Mouse (Mus musculus) intestine, embryonic 16.5 days (tissue): Measurements from ENCODE around the gene Dusp7. TPM values are rescaled to one million over a fixed set of nuclear protein-coding genes. Genes with fewer than 3 reads are reported as not detected.

Source experiments
- ATAC-seq: fragments of 200-750 bp; cut with Nextera tagmentation; 2 replicates; pipeline ENCODE4 v1.8.0; 2017; ENCODE audit warnings: moderate TSS enrichment, moderate library complexity
- H3K27ac ChIP-seq: fragments of 300-500 bp; sonication (generic); 2 replicates; pipeline ENCODE4 v1.5.1; 2014; ENCODE audit warnings: mild to moderate bottlenecking, low read length
- H3K27me3 ChIP-seq: fragments of 300-500 bp; sonication (generic); replicated peaks from 2 replicates; pipeline ENCODE4 v1.6.1; 2014; ENCODE audit warnings: low read length, control low read depth, mixed read lengths; ENCODE audit not compliant: control insufficient read depth, insufficient read depth
- H3K36me3 ChIP-seq: fragments of 300-500 bp; sonication (generic); 2 replicates; pipeline ENCODE4 v1.6.1; 2014; ENCODE audit warnings: low read length, control low read depth; ENCODE audit not compliant: control insufficient read depth, insufficient read depth
- H3K4me1 ChIP-seq: fragments of 300-500 bp; sonication (generic); 2 replicates; pipeline ENCODE4 v1.6.1; 2014; ENCODE audit warnings: low read length, control low read depth, mixed read lengths; ENCODE audit not compliant: control insufficient read depth, insufficient read depth
- H3K4me2 ChIP-seq: fragments of 300-500 bp; sonication (generic); 2 replicates; pipeline ENCODE4 v1.6.1; 2014; ENCODE audit warnings: low read depth, low read length, control low read depth
- H3K4me3 ChIP-seq: fragments of 300-500 bp; sonication (generic); 2 replicates; pipeline ENCODE4 v1.5.1; 2014; ENCODE audit warnings: mild to moderate bottlenecking, low read length
- H3K9ac ChIP-seq: fragments of 300-500 bp; sonication (generic); 2 replicates; pipeline ENCODE4 v1.6.1; 2014; ENCODE audit warnings: low read depth, low read length
- H3K9me3 ChIP-seq: fragments of 300-500 bp; sonication (generic); 2 replicates; pipeline ENCODE4 v1.6.1; 2016; ENCODE audit warnings: low read length, control low read depth; ENCODE audit not compliant: control insufficient read depth
- WGBS: fragments of 180-500 bp; shearing (Covaris S2); extraction: QIAGEN DNeasy Blood & Tissue Kit; methylation state at CpG from one replicate; pipeline ENCODE4 v1.1.7; 2014; 5-methylcytosine and 5-hydroxymethylcytosine counted together
- polyA plus RNA-seq: library from polyadenylated mRNA; unstranded; fragments of >200 nt; fragmentation: Nextera tagmentation; extraction: Ambion mirVana; gene quantifications from 2 replicates; pipeline ENCODE4 v1.2.1, GENCODE M21; 2015

Dusp7 gene
- polyA plus RNA-seq, 1 experiment from 2014 or later: 6.3 TPM

DNA sequence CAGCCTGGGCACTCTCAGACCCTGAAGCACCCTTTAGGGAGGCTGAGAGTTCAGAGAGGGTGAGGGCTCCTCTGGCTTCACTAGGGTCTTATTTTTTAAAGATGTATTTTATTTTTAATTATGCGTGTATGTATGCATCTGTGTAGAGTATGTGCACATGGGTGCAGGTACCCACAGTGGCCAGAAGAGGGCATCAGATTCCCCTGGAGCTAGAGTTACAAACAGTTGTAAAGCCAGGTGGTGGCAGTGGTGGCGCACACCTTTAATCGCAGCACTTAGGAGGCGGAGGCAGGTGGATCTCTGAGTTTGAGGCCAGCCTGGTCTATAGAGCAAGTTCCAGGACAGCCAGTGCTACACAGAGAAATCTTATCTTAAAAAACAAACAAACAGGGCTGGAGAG, 40.7 kb downstream of the Dusp7 start:
- Histone ChIP-seq H3K4me2 (no peak overlapping the region), H3K9me3 (no peaks in the 10 kb centered on the region), H3K4me3 (no peak overlapping the region), H3K36me3 (no peaks in the 10 kb centered on the region), H3K4me1 (peaks cover 13% of the 10 kb centered on the region; the same call in 1 of the 2 replicates), H3K9ac (no peak overlapping the region), H3K27me3 (no peaks in the 10 kb centered on the region), H3K27ac (no peak overlapping the region)
- 96% methylated on average over 4 of the region's 4 CpGs for WGBS
- ATAC-seq: no peak

DNA sequence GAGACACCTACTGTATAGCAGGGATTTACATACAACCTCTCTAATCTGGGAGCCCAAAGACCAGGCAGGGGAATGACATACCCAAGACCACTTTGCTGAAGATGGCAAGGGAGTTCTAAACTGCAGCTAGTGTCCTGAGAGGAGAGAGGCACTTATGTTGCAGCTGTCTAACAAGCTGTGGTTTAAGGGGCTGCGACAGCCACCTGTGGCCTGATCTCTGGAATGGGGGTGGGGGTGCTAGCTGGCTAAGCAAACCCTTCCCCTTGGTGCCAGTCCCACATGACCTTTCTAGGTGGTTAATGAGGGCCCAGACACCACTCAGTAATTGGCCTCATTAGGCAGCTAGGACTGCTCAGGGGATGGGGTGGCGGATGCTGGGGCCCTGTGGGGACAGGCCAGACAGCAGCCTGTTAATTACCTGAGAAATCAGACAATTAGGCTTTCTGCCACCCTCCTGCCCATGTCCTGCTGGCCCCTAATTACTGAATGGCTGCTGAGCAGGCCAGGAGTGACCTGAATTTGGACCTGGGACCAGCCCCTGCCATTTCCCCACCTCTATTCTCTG, 41.7 kb downstream of the Dusp7 start:
- no peak overlapping the region for H3K4me2 ChIP-seq
- ATAC-seq: no peak
- WGBS: 82% methylated on average over 2 of the region's 2 CpGs

DNA sequence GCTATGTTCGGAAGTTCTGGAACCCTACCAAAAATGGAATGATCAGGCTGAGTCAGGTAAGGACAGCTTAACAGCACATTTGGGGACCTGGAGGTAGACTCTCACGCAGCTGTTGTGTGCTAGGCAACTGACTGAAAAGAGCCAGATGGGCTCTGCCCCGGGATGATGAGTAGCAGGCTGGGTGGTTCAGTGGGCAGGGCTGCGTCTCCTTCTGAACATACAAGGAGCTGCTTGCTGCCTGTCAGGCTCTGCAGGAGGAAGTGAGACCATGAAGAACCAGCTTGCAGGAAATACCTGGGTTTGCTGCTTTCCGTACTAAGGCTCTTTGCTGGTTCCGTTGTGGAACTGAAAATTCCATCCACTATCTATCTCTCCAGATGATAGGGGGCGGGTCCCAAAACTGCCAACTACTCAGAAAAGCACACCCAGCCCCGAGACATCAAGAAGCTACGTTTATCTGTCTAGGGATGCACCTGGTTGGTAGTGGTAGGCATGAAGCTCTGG, 42.7 kb downstream of the Dusp7 start:
- Histone ChIP-seq H3K4me1 (peaks cover 7% of the 10 kb centered on the region; the same call in 1 of the 2 replicates), H3K9me3 (no peaks in the 10 kb centered on the region), H3K4me2 (no peak overlapping the region), H3K27ac (no peak overlapping the region), H3K36me3 (no peaks in the 10 kb centered on the region), H3K9ac (no peak overlapping the region), H3K4me3 (no peak overlapping the region), H3K27me3 (no peaks in the 10 kb centered on the region)
- no peak for ATAC-seq
- WGBS: 64% methylated on average over 9 of the region's 9 CpGs

More for the DNA sequence above, 41.7 kb downstream of the Dusp7 start:
- Histone ChIP-seq H3K36me3 (no peaks in the 10 kb centered on the region), H3K4me3 (no peak overlapping the region), H3K9me3 (no peaks in the 10 kb centered on the region), H3K27ac (no peak overlapping the region), H3K9ac (no peak overlapping the region), H3K4me1 (peaks cover 10% of the 10 kb centered on the region; the same call in 1 of the 2 replicates), H3K27me3 (no peaks in the 10 kb centered on the region)

DNA sequence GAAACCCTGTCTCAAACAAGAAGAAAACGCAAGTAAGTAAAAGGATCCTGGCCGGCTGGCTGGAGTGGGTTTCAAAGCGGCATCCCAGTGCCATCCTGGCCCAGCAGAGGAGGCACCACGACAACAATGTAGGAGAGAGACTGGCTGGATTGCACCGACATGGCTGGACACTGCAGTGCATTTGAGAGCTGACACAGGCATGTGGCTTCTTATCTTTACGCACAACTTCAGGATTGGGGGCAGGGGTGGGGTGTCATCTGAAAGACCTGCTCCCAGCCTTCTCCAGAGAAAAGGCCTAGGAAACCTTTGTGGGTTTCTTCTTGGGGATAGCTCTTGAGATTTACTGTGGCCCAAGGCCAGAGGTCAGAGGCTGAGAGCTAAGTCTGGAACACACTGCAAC, 43.3 kb downstream of the Dusp7 start:
- no peaks in the 10 kb centered on the region for H3K9me3 ChIP-seq
- H3K4me1 ChIP-seq: peaks cover 1% of the 10 kb centered on the region; the same call in 1 of the 2 replicates
- H3K36me3 ChIP-seq: no peaks in the 10 kb centered on the region
- no peak overlapping the region for H3K4me2 ChIP-seq
- H3K27me3 ChIP-seq: no peaks in the 10 kb centered on the region
- H3K4me3 ChIP-seq: no peak overlapping the region
- no peak overlapping the region for H3K9ac ChIP-seq
- ATAC-seq: no peak
- WGBS: 67% methylated on average over 6 of the region's 6 CpGs
- H3K27ac ChIP-seq: no peak overlapping the region

DNA sequence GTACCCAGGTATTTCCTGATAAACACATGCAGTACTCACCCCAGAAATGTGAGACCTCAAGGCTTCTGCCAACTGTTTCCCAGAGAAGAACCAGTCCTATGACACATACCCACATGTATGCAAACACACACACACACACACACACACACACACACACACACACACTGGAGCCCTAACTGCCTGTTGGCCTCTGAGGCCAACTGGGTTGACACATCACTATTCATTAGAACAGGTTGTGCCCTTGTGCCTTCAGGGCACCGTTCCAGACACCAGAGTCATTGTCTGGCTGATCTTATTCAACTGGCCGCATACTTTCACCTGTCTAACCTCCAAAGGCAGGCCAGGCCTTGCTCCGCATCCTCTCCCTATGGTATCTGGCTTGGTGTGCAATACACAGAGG, 43.8 kb downstream of the Dusp7 start:
- Histone ChIP-seq H3K36me3 (no peaks in the 10 kb centered on the region), H3K4me3 (no peak overlapping the region), H3K27ac (no peak overlapping the region), H3K4me2 (no peak overlapping the region), H3K27me3 (no peaks in the 10 kb centered on the region), H3K9me3 (no peaks in the 10 kb centered on the region), H3K9ac (no peak overlapping the region), H3K4me1 (no peaks in the 10 kb centered on the region)
- WGBS: 83% methylated on average over 3 of the region's 3 CpGs
- ATAC-seq: no peak

DNA sequence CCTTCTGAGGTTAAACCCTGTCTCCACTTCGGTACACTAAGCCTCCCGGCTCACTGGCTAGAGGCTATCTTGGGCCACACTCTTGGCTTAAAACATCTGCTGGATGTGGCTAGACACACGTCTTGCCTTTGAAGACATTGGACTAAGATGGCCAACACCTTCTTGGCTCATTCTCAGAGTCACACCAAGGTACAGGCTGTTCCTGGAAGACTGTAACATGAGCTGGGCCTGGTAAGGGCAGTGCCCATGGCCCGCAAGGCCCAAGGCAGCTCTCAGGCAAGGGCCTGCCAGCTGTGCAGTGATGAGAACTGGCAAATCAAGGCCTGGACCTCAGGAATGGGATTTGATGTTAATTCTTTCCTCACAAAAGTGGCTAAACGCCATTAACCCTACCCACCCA, 45.2 kb downstream of the Dusp7 start:
- Histone ChIP-seq H3K4me2 (no peak overlapping the region), H3K9ac (no peak overlapping the region), H3K36me3 (no peaks in the 10 kb centered on the region), H3K27ac (no peak overlapping the region), H3K4me3 (no peak overlapping the region), H3K4me1 (peaks cover 13% of the 10 kb centered on the region), H3K9me3 (no peaks in the 10 kb centered on the region), H3K27me3 (peaks cover 4% of the 10 kb centered on the region; the same call in 1 of the 2 replicates)
- ATAC-seq: no peak
- WGBS: 86% methylated on average over 5 of the region's 5 CpGs

DNA sequence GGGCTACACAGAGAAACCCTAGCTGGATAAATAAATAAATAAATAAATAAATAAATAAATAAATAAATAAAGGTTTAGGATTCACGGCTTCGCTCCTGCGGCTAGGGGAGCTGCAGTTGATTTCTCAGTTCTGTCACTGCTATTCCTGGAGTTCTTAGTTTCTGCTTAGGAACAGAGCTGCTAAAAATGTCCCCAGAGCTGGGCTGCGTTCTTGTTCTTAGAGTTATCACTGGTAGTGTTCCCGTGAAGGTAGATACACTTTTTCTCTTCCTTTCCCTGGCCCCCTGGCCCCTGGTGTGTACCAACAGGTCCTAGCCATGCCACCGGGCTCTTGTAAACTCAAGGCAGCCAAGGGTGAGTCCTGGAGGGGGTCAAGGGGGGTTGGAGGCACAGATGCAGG, 48.4 kb downstream of the Dusp7 start:
- H3K9me3 ChIP-seq: no peaks in the 10 kb centered on the region
- no peak overlapping the region for H3K4me2 ChIP-seq
- no peak for ATAC-seq
- H3K4me1 ChIP-seq: peaks cover 20% of the 10 kb centered on the region
- WGBS: 89% methylated on average over 6 of the region's 6 CpGs
- no peak overlapping the region for H3K4me3 ChIP-seq
- no peak overlapping the region for H3K27ac ChIP-seq
- no peaks in the 10 kb centered on the region for H3K36me3 ChIP-seq
- H3K9ac ChIP-seq: no peak overlapping the region
- H3K27me3 ChIP-seq: peaks cover 4% of the 10 kb centered on the region; the same call in 1 of the 2 replicates

DNA sequence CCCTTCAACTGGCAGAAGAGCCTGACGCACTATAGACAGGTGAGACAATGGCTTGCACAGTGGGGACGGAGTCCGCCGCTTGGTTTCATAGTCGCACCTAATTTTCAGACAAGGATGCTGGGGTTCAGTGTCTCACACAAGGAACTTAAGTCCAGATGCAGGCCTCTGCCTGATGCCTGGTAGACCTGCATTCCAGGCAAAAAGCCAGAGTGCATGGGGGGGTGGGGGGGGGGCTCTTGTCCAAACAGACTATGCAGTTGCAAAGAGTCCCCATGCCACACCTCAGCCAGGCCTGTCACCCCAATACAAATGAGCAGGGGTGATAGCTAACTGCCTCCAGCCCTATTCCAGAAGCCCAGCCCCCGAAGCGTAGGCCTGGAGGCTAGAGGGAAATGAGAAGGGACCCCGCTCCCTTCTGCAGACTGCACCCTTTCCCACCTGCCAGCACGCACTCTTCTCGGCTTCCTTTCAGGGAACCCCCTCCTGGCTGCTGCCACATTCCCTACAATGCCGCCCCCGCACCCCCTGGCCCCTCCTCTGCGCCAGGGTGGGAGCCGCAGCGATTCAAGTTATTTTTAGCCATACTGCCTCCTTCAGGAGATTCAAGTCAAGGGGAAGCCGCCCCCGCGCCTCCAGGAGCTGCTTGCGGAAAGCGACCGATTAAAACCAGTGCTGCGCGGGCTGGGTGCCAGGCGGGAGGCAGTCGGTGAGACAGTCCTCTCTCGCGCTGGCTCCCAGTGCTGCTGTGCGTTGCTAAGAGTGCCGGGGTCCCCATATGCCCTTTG, 49.6 kb downstream of the Dusp7 start:
- H3K4me3 ChIP-seq: peak overlapping the region; percentile 34
- H3K9me3 ChIP-seq: no peaks in the 10 kb centered on the region
- 17% methylated on average over 29 of the region's 29 CpGs for WGBS
- peak overlapping the region; percentile 56 for H3K9ac ChIP-seq
- peak; percentile 52 for ATAC-seq
- peaks cover 20% of the 10 kb centered on the region for H3K4me1 ChIP-seq
- peaks cover 4% of the 10 kb centered on the region; the same call in 1 of the 2 replicates for H3K27me3 ChIP-seq
- H3K4me2 ChIP-seq: peak overlapping the region; percentile 58
- no peaks in the 10 kb centered on the region for H3K36me3 ChIP-seq
- H3K27ac ChIP-seq: no peak overlapping the region; the same call in 1 of the 2 replicates

DNA sequence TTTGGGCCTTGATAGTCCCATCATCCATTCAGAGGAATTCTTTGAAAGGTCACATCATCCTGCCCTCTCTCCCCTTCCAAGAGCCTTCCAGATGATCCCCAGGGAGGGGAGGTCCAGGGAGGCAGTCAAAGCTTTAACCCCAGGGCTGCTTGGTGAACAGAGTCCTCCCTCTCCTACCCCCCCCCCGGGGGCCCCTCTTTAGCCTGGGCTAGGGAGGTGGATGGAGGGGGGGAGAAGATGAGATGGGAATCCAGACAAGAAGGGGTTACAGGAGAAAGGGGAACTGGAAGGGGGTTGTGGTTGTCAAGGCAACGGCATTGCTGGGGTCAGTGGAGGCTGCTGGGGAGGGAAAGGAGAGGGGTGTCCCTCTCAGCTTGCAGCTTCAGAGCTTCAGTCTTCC, 52.2 kb downstream of the Dusp7 start:
- H3K27ac ChIP-seq: no peak overlapping the region
- H3K4me1 ChIP-seq: peaks cover 20% of the 10 kb centered on the region
- no peak overlapping the region for H3K9ac ChIP-seq
- no peak; the same call in 1 of the 2 replicates for ATAC-seq
- 0% methylated on average over 2 of the region's 2 CpGs for WGBS
- no peak overlapping the region for H3K4me2 ChIP-seq
- no peak overlapping the region for H3K4me3 ChIP-seq
- peaks cover 4% of the 10 kb centered on the region; the same call in 1 of the 2 replicates for H3K27me3 ChIP-seq
- no peaks in the 10 kb centered on the region for H3K9me3 ChIP-seq
- no peaks in the 10 kb centered on the region for H3K36me3 ChIP-seq
